Mouse (Mus musculus) olfactory bulb, adult 2 months (tissue): ENCODE data around the gene Rpl32. TPM values are rescaled to one million over a fixed set of nuclear protein-coding genes. Genes with fewer than 3 reads are reported as not detected.
"Not testable (repeated sequence)": the region's sequence is repeated elsewhere in the genome, so short reads cannot be mapped to it uniquely, and the experiment has no call there.

Source experiments
- H3K27ac ChIP-seq: fragments of 200-500 bp; 2 replicates; pipeline ENCODE4 v1.5.1; 2012; ENCODE audit warnings: low read depth, low read length; ENCODE audit not compliant: insufficient read depth
- H3K4me1 ChIP-seq: fragments of 200-500 bp; 2 replicates; pipeline ENCODE4 v1.6.1; 2012; ENCODE audit warnings: low read length; ENCODE audit not compliant: control insufficient read depth, insufficient read depth
- H3K4me3 ChIP-seq: fragments of 200-500 bp; 2 replicates; pipeline ENCODE4 v1.5.1; 2012; ENCODE audit warnings: mild to moderate bottlenecking, low read depth, low read length, moderate library complexity; ENCODE audit not compliant: insufficient read depth
- CTCF ChIP-seq: fragments of 200-500 bp; IDR thresholded peaks from 2 replicates; pipeline ENCODE4 v1.5.1; 2012; ENCODE audit warnings: low read depth, mild to moderate bottlenecking, low read length, moderate library complexity; ENCODE audit not compliant: insufficient read depth
- POLR2A ChIP-seq: fragments of 200-500 bp; IDR thresholded peaks from 2 replicates; pipeline ENCODE4 v1.6.1; 2012; ENCODE audit warnings: mild to moderate bottlenecking, low read depth, low read length, moderate library complexity; ENCODE audit not compliant: insufficient read depth
- WGBS: fragments of 180-500 bp; shearing (Covaris S2); methylation state at CpG from one replicate; pipeline ENCODE4 v1.1.7; 2018; 5-methylcytosine and 5-hydroxymethylcytosine counted together
- polyA plus RNA-seq: library from polyadenylated mRNA; stranded (reverse); fragments of >200 nt; gene quantifications from 2 replicates; pipeline ENCODE4 v1.2.4, GENCODE M21; 2012; ENCODE audit warnings: low replicate concordance; ENCODE audit not compliant: missing spikeins, insufficient read depth, insufficient read length

Rpl32 gene
- polyA plus RNA-seq, 1 experiment, result 886 TPM

- 32% methylated on average over 8 of the region's 8 CpGs for WGBS
- TF ChIP-seq CTCF (no peak), POLR2A (no peak)
- H3K4me1 ChIP-seq, result no peaks in the 10 kb centered on the region
- H3K4me3 ChIP-seq, result no peak overlapping the region
- H3K27ac ChIP-seq, result no peak overlapping the region
Observed at GRCm38 (mm10) chr6:115846640-115847411, 38.3 kb upstream of the Rpl32 start.

GRCm38 (mm10) chr6:115845006-115845405 is 36.5 kb upstream of the Rpl32 start:
- WGBS, result 95% methylated on average over 4 of the region's 4 CpGs
- Histone ChIP-seq H3K4me1 (no peaks in the 10 kb centered on the region), H3K27ac (no peak overlapping the region), H3K4me3 (no peak overlapping the region)
- TF ChIP-seq CTCF (no peak), POLR2A (no peak)

- no peak overlapping the region for H3K27ac ChIP-seq
- TF ChIP-seq CTCF (no peak), POLR2A (no peak)
- WGBS, result 73% methylated on average over 5 of the region's 5 CpGs
- H3K4me3 ChIP-seq, result no peak overlapping the region
- peaks cover 11% of the 10 kb centered on the region for H3K4me1 ChIP-seq
Observed at GRCm38 (mm10) chr6:115838745-115839144, 30.2 kb upstream of the Rpl32 start.

GRCm38 (mm10) chr6:115838161-115838597 is 29.6 kb upstream of the Rpl32 start, which contains the start of gene Efcab12:
TSS of gene Efcab12 (minus strand) at chr6:115838412.
- no peak within 1 kb of the TSS for H3K27ac ChIP-seq

GRCm38 (mm10) chr6:115833861-115834260 is 25.3 kb upstream of the Rpl32 start:
- no peak for TF ChIP-seq CTCF
- TF ChIP-seq POLR2A, result no peak
- Histone ChIP-seq H3K4me3 (no peak overlapping the region), H3K27ac (no peak overlapping the region), H3K4me1 (peaks cover 11% of the 10 kb centered on the region)

More at GRCm38 (mm10) chr6:115838161-115838597, 29.6 kb upstream of the Rpl32 start, which contains the start of gene Efcab12:
- no peak for TF ChIP-seq POLR2A
- no peak for TF ChIP-seq CTCF
- WGBS, result under 1% methylated on average over 19 of the region's 19 CpGs
- Histone ChIP-seq H3K4me3 (peak within 1 kb of the TSS; percentile 50), H3K4me1 (peaks cover 11% of the 10 kb centered on the region)

- Histone ChIP-seq H3K4me1 (peaks cover 2% of the 10 kb centered on the region; the same call in 1 of the 2 replicates), H3K27ac (no peak overlapping the region), H3K4me3 (no peak overlapping the region)
- 98% methylated on average over 2 of the region's 2 CpGs for WGBS
- TF ChIP-seq CTCF (no peak), POLR2A (no peak)
Observed at GRCm38 (mm10) chr6:115832152-115832850, 23.8 kb upstream of the Rpl32 start.

GRCm38 (mm10) chr6:115830779-115831601 is 22.4 kb upstream of the Rpl32 start:
- 87% methylated on average over 6 of the region's 6 CpGs for WGBS
- Histone ChIP-seq H3K4me1 (no peaks in the 10 kb centered on the region), H3K27ac (no peak overlapping the region), H3K4me3 (no peak overlapping the region)
- TF ChIP-seq CTCF (no peak), POLR2A (no peak)

- not testable (repeated sequence) for H3K27ac ChIP-seq, H3K4me3 ChIP-seq, H3K4me1 ChIP-seq
- 7% methylated on average over 5 of the region's 11 CpGs for whole genome bisulfite sequencing
Observed at GRCm38 (mm10) chr6:115823850-115824464, 15.4 kb upstream of the Rpl32 start.
